Mouse (Mus musculus): ENCODE measurements around the gene Zfp385b.
"Not testable (repeated sequence)": the region's sequence is repeated elsewhere in the genome, so short reads cannot be mapped to it uniquely, and the experiment has no call there.

The Zfp385b gene

GRCm38 (mm10) chr2:77456602-77457001, 362.8 kb downstream of the Zfp385b start:
- peak; percentile 50 for DNase-seq (ENCODE audit: low read depth)

- DNase-seq (ENCODE audit: low read depth) = no peak
These were observed 365.0 kb downstream of the Zfp385b start for GRCm38 (mm10) chr2:77454341-77454937.

GRCm38 (mm10) chr2:77453786-77454185, 365.7 kb downstream of the Zfp385b start:
- no peak for DNase-seq (ENCODE audit: low read depth)

GRCm38 (mm10) chr2:77450017-77450416, 369.4 kb downstream of the Zfp385b start:
- DNase-seq (ENCODE audit: low read depth) = not testable (repeated sequence)

GRCm38 (mm10) chr2:77448951-77449480, 370.4 kb downstream of the Zfp385b start:
- DNase-seq (ENCODE audit: low read depth) = no peak

GRCm38 (mm10) chr2:77444282-77444681, 375.2 kb downstream of the Zfp385b start:
- no peak for DNase-seq (ENCODE audit: low read depth)

GRCm38 (mm10) chr2:77440591-77440990, 378.8 kb downstream of the Zfp385b start:
- DNase-seq (ENCODE audit: low read depth) = no peak

- DNase-seq (ENCODE audit: low read depth) = no peak
These were observed 383.1 kb downstream of the Zfp385b start for GRCm38 (mm10) chr2:77436241-77436759.

- DNase-seq (ENCODE audit: low read depth) = no peak
These were observed 400.0 kb downstream of the Zfp385b start for GRCm38 (mm10) chr2:77419476-77419875.

GRCm38 (mm10) chr2:77418078-77418477, 401.4 kb downstream of the Zfp385b start:
- no peak for DNase-seq (ENCODE audit: low read depth)

GRCm38 (mm10) chr2:77412171-77412570, 407.3 kb downstream of the Zfp385b start:
- no peak for DNase-seq (ENCODE audit: low read depth)

GRCm38 (mm10) chr2:77411612-77412011, 407.8 kb downstream of the Zfp385b start:
- DNase-seq (ENCODE audit: low read depth) = no peak

GRCm38 (mm10) chr2:77409521-77410135, 409.8 kb downstream of the Zfp385b start:
- DNase-seq (ENCODE audit: low read depth) = no peak

- no peak for DNase-seq (ENCODE audit: low read depth)
These were observed 410.5 kb downstream of the Zfp385b start for GRCm38 (mm10) chr2:77408972-77409371.

- DNase-seq (ENCODE audit: low read depth) = no peak
These were observed 417.1 kb downstream of the Zfp385b start for GRCm38 (mm10) chr2:77402329-77402728.

- DNase-seq (ENCODE audit: low read depth) = no peak
These were observed 417.8 kb downstream of the Zfp385b start for GRCm38 (mm10) chr2:77401438-77402235.

- no peak for DNase-seq (ENCODE audit: low read depth)
These were observed 425.6 kb downstream of the Zfp385b start for GRCm38 (mm10) chr2:77393881-77394280.

GRCm38 (mm10) chr2:77388186-77388585, 431.3 kb downstream of the Zfp385b start:
- DNase-seq (ENCODE audit: low read depth) = no peak

- DNase-seq (ENCODE audit: low read depth) = peak; percentile 20
These were observed 432.9 kb downstream of the Zfp385b start for GRCm38 (mm10) chr2:77386515-77386914.

- DNase-seq (ENCODE audit: low read depth) = no peak
These were observed 436.7 kb downstream of the Zfp385b start for GRCm38 (mm10) chr2:77382766-77383165.

- DNase-seq (ENCODE audit: low read depth) = no peak
These were observed 439.5 kb downstream of the Zfp385b start for GRCm38 (mm10) chr2:77379907-77380306.

GRCm38 (mm10) chr2:77379332-77379731, 440.1 kb downstream of the Zfp385b start:
- no peak for DNase-seq (ENCODE audit: low read depth)

GRCm38 (mm10) chr2:77376823-77377222, 442.6 kb downstream of the Zfp385b start:
- DNase-seq (ENCODE audit: low read depth) = no peak
